Mouse (Mus musculus): ENCODE data around the gene Syndig1l. TPM values are rescaled to one million over a fixed set of nuclear protein-coding genes. Genes with fewer than 3 reads are reported as not detected.
A peak's percentile ranks its signal among the peaks of the same experiment; 100 is the strongest.

Syndig1l gene
- polyA plus RNA-seq (2011; ENCODE audit: insufficient read depth, insufficient read length, low replicate concordance, missing spikeins) = 1.3 and 2.4 TPM in 2 replicates

DNA sequence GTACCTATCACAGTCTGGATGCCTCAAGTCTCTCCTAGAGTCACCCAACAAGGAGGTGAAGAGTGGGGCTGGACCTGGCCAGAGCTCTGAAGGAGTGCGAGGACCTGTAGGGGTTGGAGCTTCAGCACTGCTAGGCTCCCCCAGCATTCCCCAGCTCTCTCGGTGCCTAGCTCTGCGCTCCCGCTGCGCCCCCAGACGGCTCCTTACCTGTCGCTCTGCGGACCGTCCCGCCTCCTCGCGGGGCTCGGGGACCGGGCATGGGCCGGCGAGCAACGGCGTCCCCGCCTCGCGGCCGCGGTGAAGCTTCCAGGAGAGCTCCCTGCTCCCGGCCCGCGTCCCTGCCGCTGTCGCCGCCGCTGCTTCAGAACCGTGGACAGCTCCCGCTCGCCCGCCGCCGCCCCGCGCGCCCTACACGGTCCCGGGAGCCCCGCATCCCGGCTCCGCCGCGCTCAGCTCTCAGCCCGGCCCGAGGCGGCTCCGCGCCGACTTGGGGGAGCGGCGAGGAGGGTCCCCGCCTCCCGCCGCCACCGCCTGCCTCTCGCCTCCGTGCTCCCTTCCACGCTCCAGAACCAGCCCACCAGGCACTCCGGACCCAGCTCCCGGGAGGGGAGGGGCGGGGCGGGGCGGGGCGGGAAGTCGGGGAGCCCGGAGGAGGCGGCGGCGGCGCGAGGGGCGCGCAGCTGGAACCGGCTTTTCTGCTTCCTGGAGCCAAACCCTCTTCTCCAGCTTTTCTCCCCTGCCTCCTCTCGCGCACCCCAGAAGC lies at the start of gene Syndig1l:
Syndig1l (minus strand) TSS at position 513 of the 763 bp plus-strand sequence.
- WGBS = 1% methylated on average over 78 of the region's 79 CpGs
- no peak within 1 kb of the TSS for H3K4me3 ChIP-seq (replicated peaks; ENCODE audit: control insufficient read depth, low read depth, low read length)
- H3K27ac ChIP-seq (ENCODE audit: control insufficient read depth, insufficient read depth, low read depth, low read length, poor library complexity) = no peak within 1 kb of the TSS
- no peaks in the 10 kb centered on the region for H3K4me1 ChIP-seq (ENCODE audit: control insufficient read depth, insufficient read depth, low read length)
- TF ChIP-seq POLR2A (IDR thresholded peaks at IDR 0.05; ENCODE audit: borderline replicate concordance, control insufficient read depth, low read depth, low read length) = no peak
- no peak for TF ChIP-seq CTCF (IDR thresholded peaks at IDR 0.05; ENCODE audit: control insufficient read depth, insufficient read depth, low read length)

GRCm38 (mm10) chr12:84748134-84748533 lies 49.5 kb upstream of the Syndig1l start:
- TF ChIP-seq CTCF (IDR thresholded peaks at IDR 0.05; ENCODE audit: control insufficient read depth, insufficient read depth, low read length) (no peak), POLR2A (IDR thresholded peaks at IDR 0.05; ENCODE audit: borderline replicate concordance, control insufficient read depth, low read depth, low read length) (no peak)
- 27% methylated on average over 3 of the region's 3 CpGs for WGBS
- Histone ChIP-seq H3K4me3 (replicated peaks; ENCODE audit: control insufficient read depth, low read depth, low read length) (no peak overlapping the region), H3K4me1 (ENCODE audit: control insufficient read depth, insufficient read depth, low read length) (peaks cover 10% of the 10 kb centered on the region), H3K27ac (ENCODE audit: control insufficient read depth, insufficient read depth, low read depth, low read length, poor library complexity) (peak overlapping the region; percentile 3; the same call in 1 of the 2 replicates)

DNA sequence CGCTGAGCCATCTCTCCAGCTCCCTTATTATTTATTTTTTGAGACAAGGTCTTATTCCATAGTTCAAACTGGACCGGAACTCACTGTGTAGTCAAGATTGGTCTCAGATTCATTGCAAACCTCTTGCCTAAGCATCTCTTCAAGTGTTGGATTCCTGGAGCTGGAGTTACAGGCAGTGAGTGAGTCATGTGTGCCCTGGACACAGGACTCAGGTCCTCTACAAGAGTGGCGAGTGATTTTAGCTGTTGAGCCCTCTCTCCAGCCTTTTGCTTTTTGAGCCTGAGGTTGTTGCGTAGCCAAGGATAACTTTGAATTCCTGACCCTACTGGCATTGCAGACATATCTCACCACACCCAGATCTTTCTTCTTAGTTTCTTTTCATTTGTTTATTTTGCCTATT lies 47.1 kb upstream of the Syndig1l start:
- H3K4me3 ChIP-seq (replicated peaks; ENCODE audit: control insufficient read depth, low read depth, low read length) = no peak overlapping the region
- WGBS = 81% methylated on average over 4 of the region's 4 CpGs
- H3K27ac ChIP-seq (ENCODE audit: control insufficient read depth, insufficient read depth, low read depth, low read length, poor library complexity) = no peak overlapping the region
- TF ChIP-seq CTCF (IDR thresholded peaks at IDR 0.05; ENCODE audit: control insufficient read depth, insufficient read depth, low read length) = no peak
- TF ChIP-seq POLR2A (IDR thresholded peaks at IDR 0.05; ENCODE audit: borderline replicate concordance, control insufficient read depth, low read depth, low read length) = no peak
- peaks cover 7% of the 10 kb centered on the region for H3K4me1 ChIP-seq (ENCODE audit: control insufficient read depth, insufficient read depth, low read length)

DNA sequence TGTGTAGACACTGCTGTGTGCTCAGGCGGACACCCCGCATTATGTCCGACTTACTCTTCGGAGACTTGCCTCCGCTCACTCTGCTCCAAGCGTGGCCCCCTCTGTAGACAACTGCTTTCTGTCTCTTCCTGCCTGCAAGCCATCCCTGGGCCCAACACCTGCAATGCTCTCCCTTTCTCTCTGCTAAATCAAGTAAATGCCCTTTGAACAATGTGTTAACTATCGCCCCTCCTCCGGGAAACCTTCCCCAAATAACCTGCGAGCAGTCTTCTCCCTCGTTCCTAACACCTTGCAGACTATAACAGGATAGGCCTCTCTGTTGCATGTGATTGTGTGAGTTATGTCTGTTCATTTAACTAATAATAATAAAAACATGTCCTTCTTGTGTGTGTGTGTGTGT lies 44.9 kb upstream of the Syndig1l start:
- Histone ChIP-seq H3K27ac (ENCODE audit: control insufficient read depth, insufficient read depth, low read depth, low read length, poor library complexity) (no peak overlapping the region), H3K4me1 (ENCODE audit: control insufficient read depth, insufficient read depth, low read length) (peaks cover 3% of the 10 kb centered on the region), H3K4me3 (replicated peaks; ENCODE audit: control insufficient read depth, low read depth, low read length) (no peak overlapping the region)
- TF ChIP-seq CTCF (IDR thresholded peaks at IDR 0.05; ENCODE audit: control insufficient read depth, insufficient read depth, low read length) (no peak), POLR2A (IDR thresholded peaks at IDR 0.05; ENCODE audit: borderline replicate concordance, control insufficient read depth, low read depth, low read length) (no peak)
- 82% methylated on average over 10 of the region's 10 CpGs for WGBS

GRCm38 (mm10) chr12:84733366-84733765 lies 34.7 kb upstream of the Syndig1l start:
- no peak for TF ChIP-seq CTCF (IDR thresholded peaks at IDR 0.05; ENCODE audit: control insufficient read depth, insufficient read depth, low read length)
- TF ChIP-seq POLR2A (IDR thresholded peaks at IDR 0.05; ENCODE audit: borderline replicate concordance, control insufficient read depth, low read depth, low read length) = no peak
- Histone ChIP-seq H3K4me1 (ENCODE audit: control insufficient read depth, insufficient read depth, low read length) (no peaks in the 10 kb centered on the region; the same call in 1 of the 2 replicates), H3K4me3 (replicated peaks; ENCODE audit: control insufficient read depth, low read depth, low read length) (no peak overlapping the region), H3K27ac (ENCODE audit: control insufficient read depth, insufficient read depth, low read depth, low read length, poor library complexity) (no peak overlapping the region)
- WGBS = 62% methylated on average over 13 of the region's 13 CpGs

- H3K4me1 ChIP-seq (ENCODE audit: control insufficient read depth, insufficient read depth, low read length) = no peaks in the 10 kb centered on the region
- H3K27ac ChIP-seq (ENCODE audit: control insufficient read depth, insufficient read depth, low read depth, low read length, poor library complexity) = no peak overlapping the region
- TF ChIP-seq CTCF (IDR thresholded peaks at IDR 0.05; ENCODE audit: control insufficient read depth, insufficient read depth, low read length) (no peak), POLR2A (IDR thresholded peaks at IDR 0.05; ENCODE audit: borderline replicate concordance, control insufficient read depth, low read depth, low read length) (no peak)
- no peak overlapping the region for H3K4me3 ChIP-seq (replicated peaks; ENCODE audit: control insufficient read depth, low read depth, low read length)
- 85% methylated on average over 10 of the region's 10 CpGs for WGBS
These were observed 29.8 kb upstream of the Syndig1l start for GRCm38 (mm10) chr12:84728421-84728820.

- no peak overlapping the region for H3K4me3 ChIP-seq (replicated peaks; ENCODE audit: control insufficient read depth, low read depth, low read length)
- H3K27ac ChIP-seq (ENCODE audit: control insufficient read depth, insufficient read depth, low read depth, low read length, poor library complexity) = no peak overlapping the region
- 72% methylated on average over 5 of the region's 5 CpGs for WGBS
- H3K4me1 ChIP-seq (ENCODE audit: control insufficient read depth, insufficient read depth, low read length) = no peaks in the 10 kb centered on the region
- TF ChIP-seq CTCF (IDR thresholded peaks at IDR 0.05; ENCODE audit: control insufficient read depth, insufficient read depth, low read length) (no peak), POLR2A (IDR thresholded peaks at IDR 0.05; ENCODE audit: borderline replicate concordance, control insufficient read depth, low read depth, low read length) (no peak)
These were observed 28.8 kb upstream of the Syndig1l start for GRCm38 (mm10) chr12:84727434-84727833.

DNA sequence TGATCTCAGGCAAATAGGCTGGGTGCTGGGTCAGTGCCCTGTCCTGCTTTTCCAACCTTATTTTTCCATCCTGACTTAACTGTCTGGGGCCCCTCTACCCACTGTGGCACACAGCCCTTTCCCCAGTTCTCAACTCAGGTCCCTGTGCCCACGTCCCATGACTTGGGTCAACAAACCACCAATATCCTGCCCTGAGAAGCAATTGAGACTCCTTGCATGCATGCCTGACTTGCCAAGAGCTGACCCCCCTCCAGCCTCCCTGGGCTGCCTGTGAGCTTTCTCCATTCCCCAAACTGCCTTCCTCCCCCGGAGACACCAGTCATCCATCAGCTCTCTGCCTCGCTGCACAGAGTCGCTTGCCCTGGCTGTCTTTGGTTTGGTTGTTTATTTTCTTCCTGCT lies 28.4 kb upstream of the Syndig1l start:
- TF ChIP-seq CTCF (IDR thresholded peaks at IDR 0.05; ENCODE audit: control insufficient read depth, insufficient read depth, low read length) = no peak
- TF ChIP-seq POLR2A (IDR thresholded peaks at IDR 0.05; ENCODE audit: borderline replicate concordance, control insufficient read depth, low read depth, low read length) = no peak
- no peak overlapping the region for H3K27ac ChIP-seq (ENCODE audit: control insufficient read depth, insufficient read depth, low read depth, low read length, poor library complexity)
- 53% methylated on average over 4 of the region's 4 CpGs for WGBS
- no peaks in the 10 kb centered on the region for H3K4me1 ChIP-seq (ENCODE audit: control insufficient read depth, insufficient read depth, low read length)
- H3K4me3 ChIP-seq (replicated peaks; ENCODE audit: control insufficient read depth, low read depth, low read length) = no peak overlapping the region
